Mouse (Mus musculus) left cerebral cortex, postnatal 4 days (tissue): Measurements from ENCODE around the gene Rbm34. TPM values are rescaled to one million over a fixed set of nuclear protein-coding genes. Genes with fewer than 3 reads are reported as not detected.
"Not testable (repeated sequence)": the region's sequence is repeated elsewhere in the genome, so short reads cannot be mapped to it uniquely, and the experiment has no call there.

Experiments
- DNase-seq: peaks from one replicate; pipeline ENCODE4 v3.0.0-alpha.2; 2022
- intact Hi-C: fragments of 180-260 bp; cut with DNase I; formaldehyde crosslinking; loops from one replicate; pipeline ENCODE4 v1.15.1; 2025
- total RNA-seq, 2 experiments: library from RNA; stranded (reverse); gene quantifications; 2 replicates each; pipeline ENCODE4 v1.2.3; 2021

The Rbm34 gene
- total RNA-seq, 2 experiments from 2014 or later, result 18.8 to 19.5 TPM

DNA sequence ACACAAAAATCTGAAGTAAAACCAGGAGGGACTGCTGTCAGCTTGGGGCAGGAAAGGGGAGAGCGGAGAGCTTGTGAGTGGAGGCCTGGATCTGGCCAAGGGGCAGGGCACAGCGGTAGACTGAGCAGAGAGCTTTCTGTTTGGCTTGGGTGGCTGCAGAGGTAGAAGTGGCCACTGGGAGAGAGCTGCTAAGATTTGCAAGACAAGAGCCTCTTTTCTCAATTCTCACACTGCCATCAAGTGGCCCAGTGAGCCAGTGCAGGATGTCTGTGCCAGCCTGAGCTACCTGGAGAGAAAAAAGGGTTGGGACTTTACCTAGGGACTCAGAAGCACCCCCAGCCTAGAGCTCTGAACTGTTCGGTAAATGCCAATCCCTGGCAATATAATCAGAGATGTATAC is 50.0 kb downstream of the Rbm34 start:
- intact Hi-C loops, result loop anchor here (2.0 to 5.0 kb wide), 2 partner anchors 329 to 424 kb away; partner anchors contain the start of gene Irf2bp2

DNA sequence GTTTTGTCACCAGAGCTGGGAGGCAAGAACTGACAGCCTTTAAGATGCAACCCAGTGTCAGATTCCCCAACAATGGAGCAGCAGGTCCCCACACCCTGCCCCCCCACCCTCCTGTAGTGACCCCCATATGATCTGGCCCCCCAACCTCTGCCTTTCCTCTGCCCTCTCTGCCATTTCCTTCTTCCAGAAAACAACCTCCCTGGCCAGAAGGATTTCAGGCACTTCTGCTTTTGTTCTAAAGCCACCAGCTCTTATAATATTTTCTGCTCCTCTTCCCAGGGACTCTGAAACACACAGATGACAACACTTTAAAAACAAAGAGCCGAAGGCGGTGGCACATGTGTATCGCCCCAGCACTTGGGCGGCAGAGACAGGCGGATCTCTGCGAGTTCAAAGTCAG is 50.5 kb downstream of the Rbm34 start:
- intact Hi-C loops, result loop anchor here (2.0 to 5.0 kb wide), 2 partner anchors 328 to 424 kb away; partner anchors contain the start of gene Irf2bp2

More for the DNA sequence above, 50.0 kb downstream of the Rbm34 start:
- peak; percentile 72 for DNase-seq

DNA sequence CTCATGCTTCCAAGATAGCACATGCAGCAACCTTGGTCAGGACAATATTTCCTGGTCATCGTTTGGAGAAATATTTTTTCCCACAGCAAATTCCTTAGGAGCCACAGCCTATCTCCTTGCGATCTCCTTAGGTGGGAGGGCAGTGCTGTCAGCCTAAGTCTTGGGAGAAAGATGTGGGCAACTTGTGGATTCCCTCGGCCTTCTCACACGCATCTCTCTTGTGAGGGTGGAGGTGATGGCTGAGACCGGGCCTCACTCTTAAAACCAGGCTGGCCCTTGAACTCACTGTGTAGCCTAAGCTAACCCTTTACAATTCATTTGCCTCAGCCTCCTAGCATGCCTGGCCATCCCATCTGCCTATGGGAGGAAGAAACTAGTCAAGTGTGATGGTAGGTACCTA is 51.2 kb downstream of the Rbm34 start:
- no peak for DNase-seq
- intact Hi-C loops, result loop anchor here (2.0 to 5.0 kb wide), 2 partner anchors 327 to 423 kb away; partner anchors contain the start of gene Irf2bp2

More for the DNA sequence above, 50.5 kb downstream of the Rbm34 start:
- no peak for DNase-seq

DNA sequence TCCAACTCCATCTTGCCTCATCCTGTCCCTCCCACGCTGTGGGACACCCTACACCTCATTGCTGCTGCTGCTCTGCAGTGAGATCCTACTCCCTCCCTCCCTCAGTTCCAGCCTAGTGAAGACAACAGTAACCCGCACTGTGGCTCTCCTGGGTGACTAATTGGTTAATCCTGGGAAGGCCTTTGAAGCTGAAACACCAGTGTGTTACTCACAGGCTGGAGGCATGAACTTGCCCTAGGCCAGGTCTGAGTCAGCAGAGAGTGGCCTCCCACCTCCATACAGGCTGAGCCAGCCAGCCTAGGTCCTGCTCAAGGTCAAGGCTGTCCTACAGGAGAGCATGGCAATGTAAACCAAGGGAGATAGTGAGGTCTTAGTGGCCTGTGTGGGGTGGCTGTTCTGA is 51.6 kb downstream of the Rbm34 start:
- intact Hi-C loops, result no loop called here
- no peak for DNase-seq

DNA sequence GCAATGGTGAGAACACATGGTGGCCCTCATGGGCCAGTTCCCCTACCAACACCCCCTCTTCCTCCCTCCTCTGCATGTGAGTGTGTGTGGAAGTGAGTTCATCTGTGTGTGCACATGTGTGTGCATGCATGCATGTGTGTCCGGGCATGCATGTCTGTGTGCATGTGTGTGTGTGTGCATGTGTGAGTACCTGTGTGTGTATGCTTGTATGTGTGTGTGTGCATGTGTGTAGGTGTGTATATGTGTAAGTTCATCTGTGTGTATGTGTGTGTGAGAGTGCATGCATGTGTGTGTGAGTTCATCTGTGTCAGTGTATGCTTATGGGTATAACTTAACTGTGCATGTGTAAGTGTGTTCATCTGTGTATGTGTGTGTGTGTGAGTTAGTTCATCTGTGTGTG is 52.5 kb downstream of the Rbm34 start:
- intact Hi-C loops, result no loop called here
- no peak for DNase-seq

DNA sequence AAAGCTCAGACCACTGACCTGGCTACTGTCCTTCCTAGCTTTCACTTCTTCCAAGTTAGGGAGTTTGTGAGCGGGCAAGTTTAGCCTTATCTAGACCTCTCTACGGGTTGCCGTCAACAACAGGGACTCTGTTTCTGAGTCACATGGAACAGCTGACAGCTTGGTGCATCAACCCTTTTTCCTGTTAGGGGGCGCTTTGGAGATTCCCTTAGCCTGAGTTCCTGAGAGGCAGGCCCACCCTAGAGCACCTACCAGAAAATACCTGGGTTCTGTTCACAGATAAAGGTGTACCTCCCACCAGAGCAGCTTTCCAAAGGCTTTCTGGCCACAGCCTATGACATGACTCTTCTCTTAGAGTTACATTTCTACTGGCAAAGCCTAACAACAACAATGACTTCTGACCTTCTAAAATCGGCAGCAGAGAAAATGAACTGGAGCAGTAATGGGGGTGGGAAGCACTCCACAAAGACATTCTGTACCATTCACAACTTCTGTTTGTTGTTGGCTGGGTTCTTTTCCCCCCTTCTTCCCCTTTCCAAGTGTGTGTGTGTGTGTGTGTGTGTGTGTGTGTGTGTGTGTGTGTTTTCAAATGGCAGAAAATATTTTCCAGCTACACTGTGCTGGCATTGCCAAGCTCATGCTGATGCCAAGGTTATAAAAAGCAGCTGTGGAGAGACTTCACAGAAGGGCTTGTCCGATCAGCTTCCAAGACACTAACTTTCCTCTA is 53.5 kb downstream of the Rbm34 start:
- intact Hi-C loops, result no loop called here
- DNase-seq, result no peak

DNA sequence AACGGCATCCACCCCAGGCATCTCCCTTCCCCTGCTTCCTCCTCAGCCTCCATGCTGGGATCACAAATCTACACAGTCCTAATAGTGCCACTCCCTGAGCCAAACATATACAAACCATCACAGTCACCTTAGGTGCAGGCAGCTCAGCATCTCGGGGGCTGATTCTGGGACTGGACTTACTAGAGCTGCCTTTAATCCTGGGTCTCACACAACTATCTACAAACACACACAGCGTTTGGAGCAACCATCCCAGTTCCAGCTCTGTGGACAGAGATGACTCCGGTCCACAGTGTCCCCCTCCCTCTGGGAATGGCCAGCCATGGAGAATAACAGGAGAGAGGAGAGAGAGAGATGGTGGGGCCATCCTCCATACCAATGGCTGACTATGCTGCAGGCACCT is 54.3 kb downstream of the Rbm34 start:
- intact Hi-C loops, result no loop called here
- no peak for DNase-seq

DNA sequence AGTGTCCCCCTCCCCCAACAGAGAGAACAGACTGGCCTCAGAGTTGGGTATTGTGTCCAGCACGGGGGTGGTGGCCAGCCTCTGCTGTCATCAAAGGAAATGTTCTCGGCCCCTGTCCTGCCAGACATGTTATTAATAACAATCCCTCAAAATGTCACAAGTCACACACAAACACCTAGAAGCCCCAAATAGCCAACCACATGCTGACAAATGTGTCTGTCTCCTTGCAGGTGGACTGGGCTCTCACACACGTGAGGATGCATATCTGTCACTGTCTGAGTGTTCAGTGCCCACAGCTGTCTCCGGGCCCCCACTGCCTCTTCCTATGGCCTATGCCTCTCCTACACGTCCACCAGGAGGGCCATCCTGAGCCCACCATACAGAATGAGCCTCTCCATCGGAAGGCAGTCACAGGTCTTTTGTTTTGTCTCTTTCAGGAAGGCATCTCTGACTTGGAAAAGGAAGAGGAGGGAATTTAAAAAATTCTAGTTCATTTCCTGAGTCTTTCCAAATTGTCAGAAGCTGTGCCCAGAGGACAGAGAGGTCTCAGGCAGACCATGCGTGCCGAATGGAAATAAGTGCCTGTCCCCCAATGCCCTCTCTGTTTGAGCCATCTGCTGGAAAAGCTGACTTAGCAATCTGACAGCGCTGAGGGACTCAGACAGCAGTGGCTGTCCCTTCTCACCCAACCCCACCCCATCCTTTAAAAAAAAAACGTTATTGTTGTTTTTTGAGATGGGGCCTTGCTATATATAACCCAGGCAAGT is 56.1 kb downstream of the Rbm34 start:
- intact Hi-C loops, result no loop called here
- DNase-seq, result no peak

DNA sequence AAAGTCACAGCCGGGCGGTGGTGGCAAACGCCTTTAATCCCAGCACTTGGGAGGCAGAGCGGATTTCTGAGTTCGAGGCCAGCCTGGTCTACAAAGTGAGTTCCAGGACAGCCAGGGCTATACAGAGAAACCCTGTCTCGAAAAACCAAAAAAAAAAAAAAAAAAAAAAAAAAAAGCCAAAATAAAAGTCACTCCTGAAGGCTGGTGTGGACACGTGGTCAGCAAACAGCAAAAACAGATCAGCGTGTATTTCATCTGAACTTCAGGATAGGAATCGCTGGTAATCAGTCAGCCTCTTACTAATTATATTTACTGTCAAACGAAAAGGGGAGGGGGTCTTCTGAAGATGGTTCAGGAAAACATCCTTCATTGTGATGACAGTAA is 56.8 kb downstream of the Rbm34 start:
- intact Hi-C loops, DNase-seq: not testable (repeated sequence)

DNA sequence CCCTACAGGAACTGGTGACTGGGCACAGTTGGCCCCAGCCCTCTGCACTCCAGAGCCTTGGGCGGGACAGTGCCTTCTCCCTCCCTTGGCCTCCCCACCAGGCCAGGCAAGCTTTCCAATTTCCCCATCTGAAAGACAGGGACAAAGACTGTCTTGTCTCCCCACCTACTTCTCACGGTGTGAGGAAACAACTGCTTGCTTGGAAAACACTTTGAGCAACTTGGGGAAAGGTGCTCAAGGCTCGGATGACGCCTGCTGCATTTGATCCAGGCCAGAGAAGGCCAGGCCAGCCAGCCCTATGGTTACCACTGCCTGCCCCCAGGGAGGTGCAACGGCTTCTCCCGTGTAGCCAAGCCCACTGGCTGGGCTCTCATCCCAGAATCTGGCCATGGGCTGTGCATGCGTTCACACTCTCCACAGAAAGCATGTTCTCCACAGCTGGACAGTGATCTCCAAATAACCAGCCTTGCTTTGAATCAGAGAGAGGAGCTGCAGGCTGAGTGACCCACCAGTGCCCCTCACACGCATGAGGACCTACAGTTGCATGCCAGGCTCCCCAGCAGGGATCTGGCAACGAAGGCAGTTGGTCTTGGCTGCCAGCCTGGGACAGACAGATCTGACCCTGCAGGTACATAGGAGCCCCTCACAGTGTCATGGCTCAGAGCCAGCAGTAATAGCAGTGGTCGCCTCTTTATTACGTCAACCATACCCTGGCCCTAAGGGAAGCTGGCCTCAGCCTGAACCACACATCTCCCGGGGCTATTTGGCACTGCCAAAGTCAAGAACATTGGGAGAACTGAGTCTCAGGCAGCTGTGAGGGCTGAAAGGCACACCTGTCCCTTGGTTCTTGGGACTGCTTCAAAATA is 57.4 kb downstream of the Rbm34 start:
- peak; percentile 81 for DNase-seq
- intact Hi-C loops, result no loop called here

DNA sequence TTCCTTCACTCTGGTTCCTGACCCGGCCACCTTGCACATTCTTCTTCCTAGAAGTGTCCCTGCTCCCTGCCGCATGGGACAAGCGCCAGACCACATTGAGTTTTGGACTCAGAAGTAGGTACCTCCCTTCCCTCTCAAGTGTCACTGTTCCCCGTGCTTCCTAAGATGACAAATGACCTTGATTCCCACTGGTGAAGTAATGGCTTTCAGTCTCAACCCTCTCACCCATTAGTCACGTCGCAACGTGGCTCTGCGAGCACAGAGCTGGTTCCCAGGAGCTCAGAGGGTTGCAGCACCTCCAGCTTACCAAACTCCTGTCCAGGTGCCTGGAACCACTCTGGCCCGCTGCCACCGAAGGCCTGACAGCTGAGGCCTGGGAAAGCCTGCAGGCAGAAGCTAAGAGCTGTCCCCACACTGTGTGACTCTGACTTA is 61.5 kb downstream of the Rbm34 start:
- intact Hi-C loops, result no loop called here
- peak; percentile 82 for DNase-seq

DNA sequence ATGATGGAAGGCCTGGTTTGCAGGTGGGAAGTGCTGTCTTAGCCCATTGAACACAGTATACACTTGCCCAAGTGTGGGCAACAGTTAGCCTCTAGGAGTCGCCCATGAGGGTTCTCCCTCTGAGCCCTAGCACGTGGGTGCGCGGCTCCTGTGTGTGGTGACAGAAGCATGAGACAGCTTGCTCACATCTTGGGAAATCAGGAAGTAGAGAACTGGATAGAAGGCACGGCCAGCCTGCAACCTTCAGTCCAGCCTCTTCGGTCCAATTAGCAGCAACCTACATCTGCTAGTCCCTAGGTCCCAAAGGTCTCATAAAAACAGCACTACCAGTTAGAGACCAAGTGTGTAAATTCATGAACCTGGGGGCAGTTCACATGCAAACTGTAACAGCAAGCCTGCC is 62.1 kb downstream of the Rbm34 start:
- intact Hi-C loops, result no loop called here
- DNase-seq, result no peak

DNA sequence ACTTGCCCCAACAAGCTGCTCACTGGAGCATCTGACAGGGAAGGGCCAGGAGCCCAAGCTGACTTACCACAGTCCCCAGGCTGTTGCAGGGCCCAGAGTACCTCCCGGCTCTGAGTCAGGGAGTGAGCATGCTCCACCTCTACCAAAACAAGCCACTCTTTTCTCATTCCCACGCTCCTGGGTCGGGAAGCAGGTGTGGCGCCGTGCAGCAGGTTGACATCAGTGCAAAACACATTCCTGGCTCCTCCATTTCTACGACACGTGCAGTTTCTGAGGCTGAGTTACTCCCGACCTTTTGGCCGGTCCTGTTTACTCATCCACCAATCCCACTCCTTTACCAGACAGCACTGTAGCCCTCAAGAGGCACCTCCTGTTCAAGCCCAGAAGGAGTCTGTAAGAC is 62.9 kb downstream of the Rbm34 start:
- intact Hi-C loops, result no loop called here
- DNase-seq, result no peak

DNA sequence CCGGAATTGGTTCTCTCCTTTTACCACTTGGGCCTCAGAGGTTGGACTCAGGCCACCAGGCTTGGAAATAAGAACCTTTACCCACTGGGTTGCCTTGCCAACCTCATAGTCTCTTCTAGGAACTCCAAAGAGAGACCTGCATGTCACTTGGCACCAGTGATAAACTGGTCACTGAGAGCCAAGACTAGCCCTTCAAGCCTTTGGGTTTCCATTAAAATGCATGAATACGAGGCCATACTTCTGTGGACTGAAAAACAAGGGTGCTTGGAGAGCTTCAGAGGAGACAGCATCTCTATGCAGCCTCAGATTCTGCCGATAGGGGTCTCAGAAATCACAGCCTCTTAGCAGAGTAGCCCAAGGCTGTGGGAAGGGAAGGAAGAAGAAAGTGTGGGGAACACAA is 63.5 kb downstream of the Rbm34 start:
- intact Hi-C loops, result no loop called here
- peak; percentile 68 for DNase-seq

DNA sequence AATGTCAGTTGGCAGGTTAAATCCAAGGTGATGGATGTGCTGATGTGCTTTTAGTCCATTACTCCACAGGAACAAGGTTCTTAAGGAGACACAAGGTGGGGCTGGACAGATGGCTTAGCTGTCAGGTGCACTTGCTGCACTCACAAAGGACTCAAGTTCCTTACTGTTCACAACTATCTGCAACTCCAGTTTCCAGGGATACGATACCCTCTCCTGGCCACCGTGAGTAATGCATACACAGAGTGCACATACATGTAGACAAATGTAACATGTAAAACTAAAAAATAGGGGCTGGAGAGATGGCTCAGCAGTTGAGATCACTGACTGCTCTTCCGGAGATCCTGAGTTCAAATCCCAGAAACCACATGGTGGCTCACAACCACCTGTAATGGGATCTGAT is 65.5 kb downstream of the Rbm34 start:
- intact Hi-C loops, result no loop called here
- DNase-seq, result peak; percentile 34

DNA sequence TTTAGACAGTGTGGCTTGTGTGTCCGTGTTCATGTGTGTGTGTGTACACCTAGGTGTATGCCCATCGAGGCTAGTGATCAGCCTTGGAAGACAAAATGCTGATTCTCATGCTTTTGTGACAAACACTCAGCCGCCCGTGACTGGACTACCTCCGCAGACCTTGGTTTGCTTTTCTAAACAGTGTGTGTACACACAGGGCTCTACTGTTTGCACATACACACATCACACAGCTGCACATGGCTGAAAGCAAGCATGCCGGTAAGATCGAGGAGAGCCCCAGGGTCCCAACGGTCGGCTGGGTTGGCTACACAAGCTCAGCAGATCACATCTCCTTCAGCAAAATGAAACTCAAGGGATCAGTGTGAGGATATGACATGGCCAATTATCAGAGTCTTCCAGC is 66.9 kb downstream of the Rbm34 start:
- DNase-seq, result no peak
- intact Hi-C loops, result no loop called here

DNA sequence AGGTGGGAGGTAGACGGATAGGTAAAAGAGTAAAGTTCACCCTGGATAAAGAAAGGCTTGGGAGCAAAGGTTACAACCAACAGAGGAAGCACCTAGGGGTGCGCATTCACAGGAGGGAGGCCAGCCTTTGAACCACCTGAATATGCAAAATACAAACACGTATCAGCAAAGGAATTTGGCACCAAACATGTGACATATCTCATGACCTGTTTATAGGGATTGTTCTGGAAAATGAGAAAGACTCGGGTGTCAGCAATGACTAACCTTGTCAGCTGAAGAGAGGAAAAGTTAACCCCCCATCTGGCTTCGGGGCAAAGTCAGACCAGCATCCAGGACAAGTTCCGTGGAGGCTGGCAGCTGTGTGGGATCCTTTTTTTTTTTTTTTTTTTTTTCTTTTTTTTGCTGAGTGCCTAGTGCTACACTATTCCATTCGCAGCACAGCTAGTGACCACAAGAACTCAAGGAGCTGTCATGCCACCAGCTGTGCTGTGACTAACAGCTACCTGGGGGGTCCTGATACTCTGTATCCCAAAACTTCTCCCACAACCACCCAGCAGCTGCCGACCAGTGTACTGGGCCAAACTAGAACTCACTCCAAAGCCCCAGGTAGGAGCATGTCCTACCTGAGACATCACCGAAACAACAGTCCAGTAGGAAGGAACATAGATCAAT is 67.5 kb downstream of the Rbm34 start:
- no peak for DNase-seq
- intact Hi-C loops, result no loop called here

DNA sequence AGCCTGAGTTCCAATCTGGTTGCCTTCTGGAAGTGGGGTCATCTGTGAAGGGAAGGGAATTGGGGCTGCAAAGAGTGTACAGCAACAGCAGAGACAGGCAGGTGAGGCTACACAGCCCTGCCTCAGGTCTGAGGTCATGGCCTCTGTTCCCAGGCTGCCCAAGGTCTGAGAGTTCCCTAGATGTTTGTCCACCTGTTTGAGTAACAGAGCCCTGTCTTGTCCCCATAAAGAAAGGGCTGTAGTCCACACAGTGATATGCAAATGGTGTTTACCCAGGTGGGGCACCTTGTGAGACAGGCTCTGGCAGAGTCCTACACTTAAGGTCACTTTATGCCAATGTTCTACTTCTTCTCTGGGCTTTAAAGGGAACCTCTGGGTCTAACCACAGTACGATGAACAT is 69.3 kb downstream of the Rbm34 start:
- intact Hi-C loops, result no loop called here
- DNase-seq, result no peak

DNA sequence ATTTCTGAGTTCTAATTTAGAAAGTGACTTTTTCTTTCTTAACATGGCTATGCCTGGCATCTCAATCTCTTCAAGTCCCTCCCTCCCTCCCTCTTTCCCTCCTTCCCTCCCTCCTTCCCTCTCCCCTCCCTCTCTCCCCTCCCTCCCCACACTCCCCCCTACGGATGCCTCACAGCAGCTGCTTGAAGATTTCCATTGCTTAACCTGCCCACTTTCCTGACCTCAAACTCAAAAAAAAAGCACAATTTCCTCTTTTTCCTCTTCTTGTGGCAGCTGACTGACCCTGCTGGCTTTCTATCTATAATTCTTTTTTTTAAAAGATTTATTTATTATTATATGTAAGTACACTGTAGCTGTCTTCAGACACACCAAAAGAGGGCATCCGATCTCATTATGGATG is 69.8 kb downstream of the Rbm34 start:
- intact Hi-C loops, result no loop called here
- no peak for DNase-seq
